Mouse (Mus musculus) hindbrain, postnatal 0 days (tissue): Measurements from ENCODE around the gene Cdpf1. TPM values are rescaled to one million over a fixed set of nuclear protein-coding genes. Genes with fewer than 3 reads are reported as not detected.

Source experiments
- ATAC-seq: fragments of 200-750 bp; cut with Nextera tagmentation; 2 replicates; pipeline ENCODE4 v1.8.0; 2017; ENCODE audit warnings: mild to moderate bottlenecking, moderate TSS enrichment, moderate library complexity
- DNase-seq: peaks from one replicate; pipeline ENCODE4 v3.0.0-alpha.2; 2015; ENCODE audit warnings: low spot score
- H3K27ac ChIP-seq: fragments of 300-500 bp; sonication (generic); 2 replicates; pipeline ENCODE4 v1.5.1; 2014; ENCODE audit warnings: mild to moderate bottlenecking
- H3K27me3 ChIP-seq: fragments of 300-500 bp; sonication (generic); 2 replicates; pipeline ENCODE4 v1.6.1; 2014; ENCODE audit warnings: low read length, mixed read lengths; ENCODE audit not compliant: insufficient read depth
- H3K36me3 ChIP-seq: fragments of 300-500 bp; sonication (generic); 2 replicates; pipeline ENCODE4 v1.6.1; 2014; ENCODE audit warnings: low read length, mixed read lengths; ENCODE audit not compliant: insufficient read depth
- H3K4me1 ChIP-seq: fragments of 300-500 bp; sonication (generic); 2 replicates; pipeline ENCODE4 v1.6.1; 2014; ENCODE audit warnings: antibody characterized with exemption, low read length, mixed read lengths; ENCODE audit not compliant: insufficient read depth
- H3K4me2 ChIP-seq: fragments of 300-500 bp; sonication (generic); 2 replicates; pipeline ENCODE4 v1.6.1; 2014; ENCODE audit warnings: low read depth, mild to moderate bottlenecking, low read length, moderate library complexity, mixed read lengths
- H3K4me3 ChIP-seq: fragments of 300-500 bp; sonication (generic); 2 replicates; pipeline ENCODE4 v1.5.1; 2014; ENCODE audit warnings: low read length
- H3K9ac ChIP-seq: fragments of 300-500 bp; sonication (generic); replicated peaks from 2 replicates; pipeline ENCODE4 v1.6.1; 2014; ENCODE audit warnings: mild to moderate bottlenecking, low read length, moderate library complexity, mixed read lengths
- H3K9me3 ChIP-seq: fragments of 300-500 bp; sonication (generic); 2 replicates; pipeline ENCODE4 v1.6.1; 2016; ENCODE audit warnings: low read length, mixed read lengths
- CTCF ChIP-seq: IDR thresholded peaks from 2 replicates; pipeline ENCODE4 v1.5.1; 2016; ENCODE audit warnings: antibody characterized with exemption, control low read depth, low read depth
- WGBS: fragments of 180-500 bp; shearing (Covaris S2); extraction: QIAGEN DNeasy Blood & Tissue Kit; methylation state at CpG from one replicate; pipeline ENCODE4 v1.1.7; 2014; 5-methylcytosine and 5-hydroxymethylcytosine counted together
- polyA plus RNA-seq: library from polyadenylated mRNA; unstranded; fragments of >200 nt; fragmentation: Nextera tagmentation; extraction: Ambion mirVana; gene quantifications from 2 replicates; pipeline ENCODE4 v1.2.1, GENCODE M21; 2015
- total RNA-seq: library from RNA; depleted of rRNA; stranded (reverse); fragments of >200 nt; gene quantifications from 2 replicates; pipeline ENCODE4 v1.2.3, GENCODE M21; 2014

Gene Cdpf1
- total and polyA plus RNA-seq, 2 experiments from 2014 or later, result 25.0 to 32.6 TPM

DNA sequence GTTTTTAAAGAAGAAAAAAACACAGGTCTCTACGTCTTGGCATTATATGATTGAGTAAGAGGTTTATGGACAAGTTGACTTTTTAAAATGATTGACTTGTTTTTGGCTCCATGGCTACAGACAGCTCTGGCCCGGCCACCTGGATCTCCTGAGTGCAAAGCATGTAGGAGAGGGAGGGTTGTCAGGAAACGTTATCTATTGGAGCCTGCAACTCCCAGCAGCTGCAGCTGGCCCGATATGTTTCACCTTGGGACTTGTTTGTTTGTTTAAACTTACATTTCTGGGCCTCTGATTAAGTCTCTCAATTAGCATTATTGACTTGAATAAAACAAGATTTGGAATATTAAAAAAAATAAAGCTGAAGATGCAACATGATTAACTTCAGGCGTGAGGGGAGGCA lies 15.2 kb upstream of the Cdpf1 start:
- no peaks in the 10 kb centered on the region for H3K9me3 ChIP-seq
- H3K9ac ChIP-seq, result no peak overlapping the region
- H3K4me3 ChIP-seq, result no peak overlapping the region
- no peak overlapping the region for H3K27ac ChIP-seq
- no peak for TF ChIP-seq CTCF
- 73% methylated on average over 5 of the region's 5 CpGs for WGBS
- H3K27me3 ChIP-seq, result no peaks in the 10 kb centered on the region
- ATAC-seq, result no peak
- no peak overlapping the region for H3K4me2 ChIP-seq
- H3K36me3 ChIP-seq, result no peaks in the 10 kb centered on the region
- no peak for DNase-seq
- peaks cover 4% of the 10 kb centered on the region; the same call in 1 of the 2 replicates for H3K4me1 ChIP-seq

DNA sequence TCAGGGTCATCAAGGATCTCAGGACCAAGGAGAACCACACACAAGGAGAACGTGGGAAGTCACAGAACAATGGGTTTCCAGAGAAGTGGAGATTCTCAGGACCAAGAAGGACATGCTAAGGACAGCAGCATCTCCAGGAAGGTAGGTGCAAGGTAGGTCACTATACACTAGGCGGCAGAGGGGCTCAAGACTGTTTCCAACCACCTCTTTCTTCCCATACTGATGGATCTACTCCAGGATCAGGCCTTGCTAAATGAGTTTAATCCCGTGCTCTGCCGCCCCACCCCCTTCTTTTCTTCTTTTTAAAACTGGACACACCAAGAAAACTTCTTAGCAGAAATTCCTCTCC lies 10.5 kb upstream of the Cdpf1 start:
- Histone ChIP-seq H3K4me2 (peak overlapping the region; percentile 88), H3K27me3 (no peaks in the 10 kb centered on the region; the same call in 1 of the 2 replicates), H3K36me3 (no peaks in the 10 kb centered on the region), H3K27ac (0 out of 2 replicates have a peak overlapping the region, but pooled peaks have one; percentile 11), H3K9ac (peak overlapping the region; percentile 67), H3K4me3 (peak overlapping the region; percentile 44), H3K9me3 (0 out of 2 replicates have a peak, but pooled peaks cover 6% of the 10 kb centered on the region), H3K4me1 (no peaks in the 10 kb centered on the region)
- WGBS, result 13% methylated on average over 4 of the region's 4 CpGs
- ATAC-seq, result peak; percentile 35; the same call in 1 of the 2 replicates
- DNase-seq, result peak; percentile 27
- TF ChIP-seq CTCF, result peak; percentile 37

GRCm38 (mm10) chr15:85821203-85822010 lies 9.9 kb upstream of the Cdpf1 start, which contains the start of gene Pkdrej:
Gene Pkdrej (minus strand): TSS chr15:85821734.
- Histone ChIP-seq H3K9ac (peak within 1 kb of the TSS; percentile 67), H3K4me2 (peak within 1 kb of the TSS; percentile 88), H3K4me1 (no peaks in the 10 kb centered on the region), H3K4me3 (peak within 1 kb of the TSS; percentile 44), H3K27ac (peak within 1 kb of the TSS; percentile 11; the same call in 1 of the 2 replicates), H3K9me3 (0 out of 2 replicates have a peak, but pooled peaks cover 6% of the 10 kb centered on the region), H3K36me3 (no peaks in the 10 kb centered on the region), H3K27me3 (no peaks in the 10 kb centered on the region; the same call in 1 of the 2 replicates)
- ATAC-seq (peak; percentile 81), DNase-seq (peak; percentile 39)
- no peak for TF ChIP-seq CTCF
- 2% methylated on average over 47 of the region's 65 CpGs for WGBS

DNA sequence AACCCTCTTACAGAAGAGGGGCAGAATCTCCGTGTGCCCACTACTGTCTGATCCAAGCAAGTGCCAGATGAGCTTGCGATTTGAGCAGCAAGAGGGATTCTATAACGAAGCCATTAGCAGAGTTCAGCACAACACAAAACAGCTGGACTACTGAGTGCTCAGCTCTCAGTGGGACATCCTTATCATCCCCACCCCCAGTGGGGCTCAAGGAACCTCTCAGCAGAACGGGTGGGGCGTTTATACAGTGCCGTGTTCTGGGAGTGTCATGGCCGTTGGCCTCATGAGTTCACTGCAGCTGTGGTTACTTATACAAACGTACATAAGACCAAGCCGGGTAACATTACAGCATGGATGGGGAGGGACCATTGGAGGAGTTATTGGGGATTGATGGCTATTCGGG lies 1.9 kb upstream of the Cdpf1 start:
- no peak for ATAC-seq
- TF ChIP-seq CTCF, result no peak
- Histone ChIP-seq H3K9ac (no peak overlapping the region), H3K27ac (no peak overlapping the region), H3K36me3 (no peaks in the 10 kb centered on the region), H3K4me3 (no peak overlapping the region), H3K4me1 (no peaks in the 10 kb centered on the region), H3K4me2 (no peak overlapping the region), H3K27me3 (no peaks in the 10 kb centered on the region), H3K9me3 (0 out of 2 replicates have a peak, but pooled peaks cover 6% of the 10 kb centered on the region)
- WGBS, result 69% methylated on average over 10 of the region's 10 CpGs
- DNase-seq, result no peak

GRCm38 (mm10) chr15:85810806-85811521 lies 533 bp downstream of the Cdpf1 start:
- Histone ChIP-seq H3K4me2 (peak overlapping the region; percentile 81), H3K27me3 (no peaks in the 10 kb centered on the region), H3K9ac (peak overlapping the region; percentile 78), H3K27ac (peak overlapping the region; percentile 96), H3K4me1 (no peaks in the 10 kb centered on the region), H3K4me3 (peak overlapping the region; percentile 69), H3K9me3 (no peaks in the 10 kb centered on the region), H3K36me3 (no peaks in the 10 kb centered on the region)
- 4% methylated on average over 32 of the region's 36 CpGs for WGBS
- peak; percentile 67 for DNase-seq
- peak; percentile 45 for TF ChIP-seq CTCF
- peak; percentile 86 for ATAC-seq

DNA sequence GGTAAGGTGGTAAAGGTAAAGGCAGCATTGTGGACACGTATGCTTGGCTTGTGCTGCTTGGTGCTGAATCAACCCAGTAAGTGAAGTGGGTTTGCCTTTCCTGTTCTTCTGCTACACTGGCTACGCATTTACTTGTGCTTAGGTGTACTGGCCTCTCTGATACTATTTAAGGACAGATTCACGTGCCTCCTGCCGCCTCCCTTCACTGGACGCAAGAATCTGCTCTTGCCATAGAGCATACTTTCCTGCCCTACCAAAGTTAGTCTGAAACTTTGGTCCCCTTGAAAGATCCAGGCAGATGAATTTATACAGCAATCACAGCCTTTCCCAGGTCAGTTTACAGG lies 1.1 kb downstream of the Cdpf1 start:
- Histone ChIP-seq H3K27me3 (no peaks in the 10 kb centered on the region), H3K36me3 (no peaks in the 10 kb centered on the region), H3K4me3 (peak overlapping the region; percentile 69), H3K9ac (no peak overlapping the region), H3K4me2 (peak overlapping the region; percentile 81), H3K4me1 (no peaks in the 10 kb centered on the region), H3K27ac (peak overlapping the region; percentile 42; the same call in 1 of the 2 replicates), H3K9me3 (no peaks in the 10 kb centered on the region)
- no peak for ATAC-seq
- no peak for DNase-seq
- WGBS, result 80% methylated on average over 5 of the region's 5 CpGs
- TF ChIP-seq CTCF, result no peak
